Mouse (Mus musculus) cerebellum, adult 2 months (tissue): ENCODE measurements at regions not wholly inside any gene's neighbourhood (a gene's known extent, or its start where the extent isn't known, plus 50 kb on each side); places are given as distances from the start of the nearest gene placed in this dataset.

Source experiments
- CTCF ChIP-seq: fragments of 200-500 bp; IDR thresholded peaks from 2 replicates; pipeline ENCODE4 v1.5.1; 2011; ENCODE audit warnings: low read depth, mild to moderate bottlenecking, control low read depth, low read length, moderate library complexity, borderline replicate concordance; ENCODE audit not compliant: insufficient read depth
- POLR2A ChIP-seq: fragments of 200-500 bp; IDR thresholded peaks from 2 replicates; pipeline ENCODE4 v1.6.1; 2011; ENCODE audit warnings: low read length, control low read depth, borderline replicate concordance; ENCODE audit not compliant: insufficient read depth

GRCm38 (mm10) chr7:142596211-142596610 lies 63.7 kb downstream of the Mrpl23 start:
- TF ChIP-seq POLR2A (no peak), CTCF (no peak)
